Mouse (Mus musculus) MEL-GATA-1-ER (cell line): Measurements from ENCODE around the gene Stim2.

Experiments used
- DNase-seq: peaks from one replicate; pipeline ENCODE4 v3.0.0-alpha.2; 2012; ENCODE audit warnings: low read depth; ENCODE audit errors: extremely low read depth

Gene Stim2

DNA sequence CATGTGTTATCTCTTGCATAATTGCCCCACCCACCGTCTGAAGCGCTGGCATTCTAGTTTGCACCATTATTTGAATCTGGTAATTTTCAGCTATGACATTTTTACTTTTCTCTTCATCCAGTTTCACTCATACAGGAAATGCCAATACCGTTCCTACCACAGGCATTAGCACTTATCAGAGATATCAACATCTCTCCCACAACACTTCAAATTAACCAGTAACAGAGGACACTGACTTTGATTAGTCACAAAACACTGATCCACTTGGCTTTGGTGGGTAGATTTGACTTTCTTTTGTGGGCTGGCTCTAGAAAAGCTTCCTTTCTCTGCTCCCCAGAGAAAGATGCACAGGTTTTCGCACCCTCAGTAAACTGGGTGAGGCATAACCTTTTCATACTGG lies 3.7 kb upstream of the Stim2 start:
- no peak for DNase-seq

GRCm38 (mm10) chr5:53995316-53995715 lies 3.0 kb upstream of the Stim2 start:
- DNase-seq, result peak; percentile 28

GRCm38 (mm10) chr5:53996822-53997221 lies 1.5 kb upstream of the Stim2 start:
- DNase-seq, result no peak

GRCm38 (mm10) chr5:53998743-53999460 lies 603 bp downstream of the Stim2 start:
- DNase-seq, result no peak

- DNase-seq, result no peak
These were observed 1.1 kb downstream of the Stim2 start for GRCm38 (mm10) chr5:53999461-53999770.

GRCm38 (mm10) chr5:53999831-54000230 lies 1.5 kb downstream of the Stim2 start:
- no peak for DNase-seq

- no peak for DNase-seq
These were observed 2.7 kb downstream of the Stim2 start for GRCm38 (mm10) chr5:54001021-54001420.

DNA sequence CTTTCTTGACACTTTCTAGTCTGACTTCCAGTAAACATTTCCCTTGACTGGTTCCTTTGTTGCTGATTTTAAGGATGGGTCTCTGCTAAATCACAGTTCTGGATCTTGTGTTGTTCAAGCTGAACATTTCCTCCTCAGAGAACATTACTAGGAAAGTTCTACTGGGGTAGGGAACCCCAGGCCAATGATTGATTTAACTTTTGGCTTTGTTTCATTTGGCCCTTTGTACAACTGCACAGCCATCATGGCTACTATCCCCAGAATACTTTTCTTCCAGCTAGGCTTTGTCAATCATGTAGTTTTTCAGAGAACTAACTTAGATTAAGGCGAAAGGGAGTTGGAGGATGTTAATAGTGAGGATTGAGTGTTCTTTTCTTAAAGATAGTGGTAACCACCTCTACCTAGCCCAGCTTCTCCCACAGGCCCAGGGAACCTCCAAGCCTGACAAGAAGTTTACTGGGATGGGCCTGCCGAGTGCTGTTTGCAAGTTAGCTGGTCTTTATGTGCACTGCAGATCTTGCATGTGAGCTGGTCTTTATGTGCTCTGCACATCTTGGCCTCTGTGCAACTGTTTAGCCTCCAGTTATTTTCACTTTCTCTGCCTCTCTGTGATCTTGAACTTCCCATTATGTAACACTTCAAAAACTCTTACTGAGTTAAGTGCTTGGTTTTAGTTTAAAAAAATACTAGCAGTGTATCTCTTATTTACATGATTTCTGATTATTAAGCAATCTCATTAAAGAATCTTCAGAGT lies 7.0 kb downstream of the Stim2 start:
- no peak for DNase-seq

GRCm38 (mm10) chr5:54005865-54006225 lies 7.5 kb downstream of the Stim2 start:
- DNase-seq, result no peak

DNA sequence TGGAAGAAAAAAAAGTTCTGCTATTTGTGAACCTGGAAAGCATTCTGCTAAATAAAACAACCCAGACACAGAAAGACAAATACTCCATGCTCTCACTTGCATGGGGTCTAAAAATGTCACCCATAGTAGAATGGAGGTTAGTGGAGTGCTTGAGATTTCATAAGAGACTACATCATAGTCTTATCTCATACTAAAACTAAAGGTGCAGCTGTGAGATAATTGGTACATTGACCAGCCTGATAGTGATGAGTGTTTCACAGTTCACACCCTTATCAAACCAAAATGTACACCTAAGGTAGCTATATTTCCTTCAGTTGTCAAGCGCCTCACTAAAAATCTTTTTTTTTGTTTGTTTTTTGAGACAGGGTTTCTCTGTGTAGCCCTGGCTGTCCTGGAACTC lies 8.5 kb downstream of the Stim2 start:
- no peak for DNase-seq

DNA sequence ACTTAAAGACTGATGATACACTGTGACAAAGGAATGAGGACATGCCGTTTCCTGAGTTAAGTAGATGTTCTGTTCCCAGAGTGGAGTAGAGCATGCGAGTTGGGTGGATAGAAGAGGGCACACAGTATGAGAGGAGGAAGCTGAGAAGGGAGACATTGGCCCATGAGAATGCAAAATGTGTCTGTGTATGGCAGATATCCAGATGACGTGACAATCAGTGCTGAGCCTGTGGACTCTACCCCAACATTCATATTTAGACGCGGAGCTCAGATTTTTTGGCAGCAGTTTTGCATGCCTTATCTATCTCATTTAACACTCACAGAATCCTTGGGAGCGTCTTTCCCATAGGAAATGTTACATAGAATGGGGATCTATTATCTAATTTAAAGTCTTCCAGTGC lies 9.3 kb downstream of the Stim2 start:
- DNase-seq, result no peak

DNA sequence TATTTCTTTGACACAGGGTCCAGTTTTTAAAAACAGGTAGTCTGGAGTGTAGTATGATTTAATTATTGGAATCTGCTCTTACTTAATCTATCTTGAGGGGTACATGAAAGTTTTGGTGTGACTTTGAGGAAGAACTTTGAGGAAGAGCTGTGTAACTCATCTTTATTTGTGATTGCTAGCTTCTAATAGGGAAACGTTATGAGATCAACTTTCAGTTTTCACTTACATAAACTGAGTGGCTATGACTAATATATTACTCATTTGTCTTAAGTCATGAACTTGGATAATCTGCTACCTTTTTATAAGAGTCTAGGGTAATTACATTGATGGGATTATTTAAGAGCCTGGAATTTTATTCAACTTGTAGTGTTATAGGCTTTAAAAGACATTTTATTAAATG lies 15.0 kb downstream of the Stim2 start:
- DNase-seq, result no peak

DNA sequence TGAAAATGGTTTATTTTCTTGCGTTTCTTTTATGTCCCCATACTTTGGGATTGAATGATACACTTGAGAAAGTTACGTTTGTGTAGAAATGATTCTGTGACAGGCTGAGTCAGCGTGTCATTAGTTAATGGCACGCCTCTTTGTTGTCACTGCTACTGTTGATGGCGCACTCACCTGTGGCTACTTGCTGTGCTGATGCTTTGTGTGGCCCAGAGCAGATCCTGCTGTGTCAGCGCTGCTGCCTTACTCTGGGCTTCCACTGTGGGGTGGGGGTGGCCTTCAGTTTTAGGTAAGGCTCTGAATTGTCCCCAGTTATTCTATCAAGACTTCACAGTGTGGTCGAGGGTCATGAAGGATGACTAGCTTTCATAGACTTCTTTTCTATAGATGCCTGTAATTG lies 18.8 kb downstream of the Stim2 start:
- no peak for DNase-seq

- no peak for DNase-seq
These were observed 20.6 kb downstream of the Stim2 start for GRCm38 (mm10) chr5:54018856-54019255.

DNA sequence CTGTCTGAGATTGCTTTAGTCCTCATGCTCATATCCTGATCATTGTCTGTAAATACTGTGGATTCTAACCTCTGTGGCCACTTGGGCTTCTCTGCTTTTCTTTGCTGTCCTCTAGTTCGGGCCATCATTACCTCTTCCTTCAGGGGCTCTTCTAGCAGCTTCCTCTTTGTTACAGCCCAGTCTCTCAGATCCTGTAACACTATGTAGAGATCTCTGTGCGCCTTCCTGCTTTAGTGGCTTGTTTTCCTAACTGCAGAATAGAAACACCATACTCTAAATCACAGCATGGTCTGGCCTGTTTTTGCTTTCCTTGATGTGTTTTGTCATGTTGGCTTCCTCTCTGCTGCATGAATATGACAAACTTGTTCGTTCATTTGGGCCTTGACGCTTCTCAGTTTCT lies 21.2 kb downstream of the Stim2 start:
- no peak for DNase-seq

GRCm38 (mm10) chr5:54024610-54025009 lies 26.3 kb downstream of the Stim2 start:
- DNase-seq, result no peak

DNA sequence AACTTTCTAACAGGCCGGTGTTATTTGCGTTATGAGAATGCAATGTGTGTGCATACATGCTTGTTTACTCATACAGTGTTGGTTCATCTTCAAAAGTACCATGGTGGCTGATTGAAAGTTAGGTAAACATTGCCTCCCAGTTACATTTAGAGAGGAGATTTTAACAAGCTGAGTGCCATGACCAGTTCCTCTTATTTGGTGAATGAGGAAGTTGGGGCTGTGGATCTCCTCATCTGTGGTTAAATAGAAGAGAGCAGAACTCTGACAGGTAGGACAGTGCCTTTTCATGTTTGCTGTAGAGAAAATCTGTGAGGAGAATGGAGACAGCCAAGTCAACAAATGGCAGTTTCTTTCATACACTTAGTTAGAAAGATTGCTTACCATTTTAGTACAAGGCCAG lies 27.3 kb downstream of the Stim2 start:
- peak; percentile 89 for DNase-seq

DNA sequence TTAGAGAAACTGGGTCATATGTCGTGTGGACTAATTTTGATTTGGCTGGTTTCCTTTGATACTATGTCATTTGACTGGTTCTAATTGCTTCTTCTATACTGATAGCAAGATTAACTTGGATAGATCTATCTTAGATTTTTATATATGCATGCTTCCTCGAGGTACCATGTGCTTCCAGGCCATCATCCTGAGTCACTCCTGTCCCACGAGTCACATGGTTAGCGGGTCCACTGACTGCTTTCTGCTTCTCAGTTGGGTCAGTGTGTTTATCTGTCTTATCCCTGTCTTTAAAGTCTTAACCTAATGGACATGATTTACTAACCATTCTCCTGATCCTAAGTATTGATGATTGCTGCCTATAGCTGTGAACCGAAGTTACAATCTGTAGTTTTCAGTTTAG lies 34.9 kb downstream of the Stim2 start:
- DNase-seq, result no peak

GRCm38 (mm10) chr5:54034680-54035079 lies 36.4 kb downstream of the Stim2 start:
- DNase-seq, result no peak

DNA sequence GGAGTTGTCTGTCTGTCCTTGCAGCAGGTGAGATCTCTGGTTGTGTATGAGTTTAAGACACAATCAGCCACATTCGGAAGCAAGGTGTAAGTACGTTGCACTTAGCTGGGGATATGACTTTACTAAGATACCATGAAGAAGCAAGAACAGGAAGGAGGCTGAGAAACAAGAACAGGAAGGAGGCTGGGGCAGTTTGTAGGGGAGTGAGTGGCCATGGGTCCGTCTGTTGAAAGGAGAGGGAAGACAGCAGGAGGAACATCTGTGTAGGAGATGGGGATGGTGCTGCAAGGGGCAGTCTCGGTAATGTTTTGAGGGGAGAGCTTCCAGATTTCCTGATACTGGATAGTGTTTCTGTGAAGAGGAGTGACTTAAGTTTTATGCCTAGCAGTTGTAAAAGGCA lies 40.3 kb downstream of the Stim2 start:
- DNase-seq, result no peak

DNA sequence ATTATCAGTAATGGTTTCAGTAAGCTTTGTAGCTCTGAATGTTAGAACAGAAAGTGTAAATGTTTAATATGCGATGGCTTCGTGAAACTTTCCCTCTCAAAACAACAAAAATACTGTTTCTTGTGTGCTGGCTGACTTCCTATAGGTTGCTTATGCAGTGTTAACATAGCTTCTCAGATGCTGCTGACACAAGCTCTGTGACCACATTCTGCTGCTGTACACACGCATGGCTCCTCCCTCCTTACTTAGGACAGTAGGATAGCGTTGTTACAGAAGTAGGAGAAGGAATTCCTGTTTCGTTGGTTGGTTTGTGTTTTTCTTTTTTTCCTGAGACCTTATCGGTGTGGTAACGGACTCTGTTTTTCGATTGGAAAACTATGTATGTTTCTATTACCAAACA lies 42.2 kb downstream of the Stim2 start:
- no peak for DNase-seq

DNA sequence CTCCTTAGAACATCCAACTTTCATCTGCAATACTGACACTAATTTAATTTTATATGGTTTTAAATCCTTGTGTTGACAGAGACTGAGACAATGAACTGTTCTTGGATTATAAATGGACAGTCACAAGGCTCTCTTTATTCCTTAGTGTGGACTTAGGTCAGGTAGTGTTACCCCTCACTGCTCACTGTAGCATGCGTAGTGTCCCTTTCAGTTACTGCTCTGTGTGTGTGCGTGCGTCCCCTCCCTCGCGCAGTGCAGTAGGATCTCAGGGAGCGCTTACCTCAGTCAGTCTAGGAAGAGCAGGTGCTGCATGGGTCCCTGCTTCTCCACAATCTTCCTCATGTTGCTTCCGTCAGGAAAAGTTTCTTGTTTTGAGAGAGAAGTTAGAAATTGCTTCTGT lies 43.7 kb downstream of the Stim2 start:
- no peak for DNase-seq

GRCm38 (mm10) chr5:54045523-54045922 lies 47.2 kb downstream of the Stim2 start:
- peak; percentile 83 for DNase-seq
